Mouse (Mus musculus): ENCODE measurements at regions not wholly inside any gene's neighbourhood (a gene's known extent, or its start where the extent isn't known, plus 50 kb on each side); places are given as distances from the start of the nearest gene placed in this dataset.

GRCm38 (mm10) chr3:52929827-52930605 is 87.0 kb downstream of the Cog6 start:
- no peak for DNase-seq (ENCODE audit: extremely low spot score, low read depth, low spot score)

GRCm38 (mm10) chr3:52927361-52927841 is 89.6 kb downstream of the Cog6 start:
- DNase-seq (ENCODE audit: extremely low spot score, low read depth, low spot score), result no peak

GRCm38 (mm10) chr3:52926549-52926948 is 90.5 kb downstream of the Cog6 start:
- no peak for DNase-seq (ENCODE audit: extremely low spot score, low read depth, low spot score)

- no peak for DNase-seq (ENCODE audit: extremely low spot score, low read depth, low spot score)
Measured at GRCm38 (mm10) chr3:52925223-52925622, 91.8 kb downstream of the Cog6 start.

GRCm38 (mm10) chr3:52924631-52925030 is 92.4 kb downstream of the Cog6 start:
- DNase-seq (ENCODE audit: extremely low spot score, low read depth, low spot score), result no peak

- no peak for DNase-seq (ENCODE audit: extremely low spot score, low read depth, low spot score)
Measured at GRCm38 (mm10) chr3:52923824-52924559, 93.0 kb downstream of the Cog6 start.

GRCm38 (mm10) chr3:52922411-52922810 is 94.6 kb downstream of the Cog6 start:
- no peak for DNase-seq (ENCODE audit: extremely low spot score, low read depth, low spot score)

GRCm38 (mm10) chr3:52906823-52907564 is 110.0 kb downstream of the Cog6 start:
- no peak for DNase-seq (ENCODE audit: extremely low spot score, low read depth, low spot score)

- DNase-seq (ENCODE audit: extremely low spot score, low read depth, low spot score), result no peak
Measured at GRCm38 (mm10) chr3:52904028-52904427, 113.0 kb downstream of the Cog6 start.

- DNase-seq (ENCODE audit: extremely low spot score, low read depth, low spot score), result no peak
Measured at GRCm38 (mm10) chr3:52897665-52898064, 119.4 kb downstream of the Cog6 start.

- DNase-seq (ENCODE audit: extremely low spot score, low read depth, low spot score), result no peak
Measured at GRCm38 (mm10) chr3:52896462-52896861, 120.6 kb downstream of the Cog6 start.

GRCm38 (mm10) chr3:52895751-52896150 is 121.3 kb downstream of the Cog6 start:
- DNase-seq (ENCODE audit: extremely low spot score, low read depth, low spot score), result no peak

- DNase-seq (ENCODE audit: extremely low spot score, low read depth, low spot score), result no peak
Measured at GRCm38 (mm10) chr3:52894812-52895211, 122.2 kb downstream of the Cog6 start.

- no peak for DNase-seq (ENCODE audit: extremely low spot score, low read depth, low spot score)
Measured at GRCm38 (mm10) chr3:52889156-52889715, 127.8 kb downstream of the Cog6 start.

- DNase-seq (ENCODE audit: extremely low spot score, low read depth, low spot score), result no peak
Measured at GRCm38 (mm10) chr3:52881981-52882380, 135.1 kb downstream of the Cog6 start.

GRCm38 (mm10) chr3:52881139-52881538 is 135.9 kb downstream of the Cog6 start:
- no peak for DNase-seq (ENCODE audit: extremely low spot score, low read depth, low spot score)

- no peak for DNase-seq (ENCODE audit: extremely low spot score, low read depth, low spot score)
Measured at GRCm38 (mm10) chr3:52879700-52880099, 137.3 kb downstream of the Cog6 start.

- DNase-seq (ENCODE audit: extremely low spot score, low read depth, low spot score), result no peak
Measured at GRCm38 (mm10) chr3:52878334-52878733, 138.7 kb downstream of the Cog6 start.

- DNase-seq (ENCODE audit: extremely low spot score, low read depth, low spot score), result no peak
Measured at GRCm38 (mm10) chr3:52872260-52872659, 144.8 kb downstream of the Cog6 start.

GRCm38 (mm10) chr3:52863146-52863849 is 153.7 kb downstream of the Cog6 start:
- DNase-seq (ENCODE audit: extremely low spot score, low read depth, low spot score), result no peak

- DNase-seq (ENCODE audit: extremely low spot score, low read depth, low spot score), result no peak
Measured at GRCm38 (mm10) chr3:52862026-52862425, 155.0 kb downstream of the Cog6 start.

Data from hindlimb bud, embryonic 11.5 days (tissue).